Mouse (Mus musculus): ENCODE measurements around the gene Prdx4. TPM values are rescaled to one million over a fixed set of nuclear protein-coding genes. Genes with fewer than 3 reads are reported as not detected.
"Not testable (repeated sequence)": the region's sequence is repeated elsewhere in the genome, so short reads cannot be mapped to it uniquely, and the experiment has no call there.

Prdx4 gene
- total RNA-seq (2017): 8.1 to 12.1 TPM (median 11.5 TPM) in 3 replicates

GRCm38 (mm10) chrX:155340654-155341053, at the start of gene Prdx4:
Gene Prdx4 (minus strand): TSS chrX:155340754.
- no peak for ATAC-seq (replicated peaks; ENCODE audit: insufficient number of reproducible peaks, low FRiP score, low TSS enrichment, poor library complexity, severe bottlenecking)

- ATAC-seq (replicated peaks; ENCODE audit: insufficient number of reproducible peaks, low FRiP score, low TSS enrichment, poor library complexity, severe bottlenecking): no peak
Measured at GRCm38 (mm10) chrX:155376538-155376937, 36.0 kb upstream of the Prdx4 start.

- no peak for ATAC-seq (replicated peaks; ENCODE audit: insufficient number of reproducible peaks, low FRiP score, low TSS enrichment, poor library complexity, severe bottlenecking)
Measured at GRCm38 (mm10) chrX:155375458-155375857, 34.9 kb upstream of the Prdx4 start.

GRCm38 (mm10) chrX:155370110-155370509, 29.6 kb upstream of the Prdx4 start:
- not testable (repeated sequence) for ATAC-seq (replicated peaks; ENCODE audit: insufficient number of reproducible peaks, low FRiP score, low TSS enrichment, poor library complexity, severe bottlenecking)

- ATAC-seq (replicated peaks; ENCODE audit: insufficient number of reproducible peaks, low FRiP score, low TSS enrichment, poor library complexity, severe bottlenecking): no peak
Measured at GRCm38 (mm10) chrX:155365095-155365494, 24.5 kb upstream of the Prdx4 start.

GRCm38 (mm10) chrX:155346249-155346648, 5.7 kb upstream of the Prdx4 start:
- no peak for ATAC-seq (replicated peaks; ENCODE audit: insufficient number of reproducible peaks, low FRiP score, low TSS enrichment, poor library complexity, severe bottlenecking)

GRCm38 (mm10) chrX:155337905-155338721, 2.4 kb downstream of the Prdx4 start:
- peak; percentile 75 for ATAC-seq (replicated peaks; ENCODE audit: insufficient number of reproducible peaks, low FRiP score, low TSS enrichment, poor library complexity, severe bottlenecking)

- no peak for ATAC-seq (replicated peaks; ENCODE audit: insufficient number of reproducible peaks, low FRiP score, low TSS enrichment, poor library complexity, severe bottlenecking)
Measured at GRCm38 (mm10) chrX:155337567-155337904, 3.0 kb downstream of the Prdx4 start.

GRCm38 (mm10) chrX:155318005-155318404, 22.5 kb downstream of the Prdx4 start:
- peak; percentile 50; the same call in 1 of the 2 replicates for ATAC-seq (replicated peaks; ENCODE audit: insufficient number of reproducible peaks, low FRiP score, low TSS enrichment, poor library complexity, severe bottlenecking)

GRCm38 (mm10) chrX:155306390-155306789, 34.2 kb downstream of the Prdx4 start:
- no peak for ATAC-seq (replicated peaks; ENCODE audit: insufficient number of reproducible peaks, low FRiP score, low TSS enrichment, poor library complexity, severe bottlenecking)

GRCm38 (mm10) chrX:155280427-155281044, 60.0 kb downstream of the Prdx4 start:
- peak; percentile 84 for ATAC-seq (replicated peaks; ENCODE audit: insufficient number of reproducible peaks, low FRiP score, low TSS enrichment, poor library complexity, severe bottlenecking)

- ATAC-seq (replicated peaks; ENCODE audit: insufficient number of reproducible peaks, low FRiP score, low TSS enrichment, poor library complexity, severe bottlenecking): peak; percentile 69; the same call in 1 of the 2 replicates
Measured at GRCm38 (mm10) chrX:155278483-155278882, 62.1 kb downstream of the Prdx4 start.

Other genes starting within 250 kb of the Prdx4 start
- not detected in 3 replicates for gene Magea2, start 247.1 kb downstream of the Prdx4 start, total RNA-seq (2017)
- gene Cldn34b2, start 212.3 kb downstream of the Prdx4 start, total RNA-seq (2017): not detected in 3 replicates
- 2,269 to 2,897 TPM (median 2,355 TPM) in 3 replicates for gene Sat1, start 124.3 kb downstream of the Prdx4 start, total RNA-seq (2017)
- 93.2 to 185 TPM (median 176 TPM) in 3 replicates for gene Acot9, start 78.3 kb downstream of the Prdx4 start, total RNA-seq (2017)

Measured in monocyte, adult 5-6 weeks (primary cell).